Mouse (Mus musculus): Measurements from ENCODE around the gene Gm4791.

The Gm4791 gene

DNA sequence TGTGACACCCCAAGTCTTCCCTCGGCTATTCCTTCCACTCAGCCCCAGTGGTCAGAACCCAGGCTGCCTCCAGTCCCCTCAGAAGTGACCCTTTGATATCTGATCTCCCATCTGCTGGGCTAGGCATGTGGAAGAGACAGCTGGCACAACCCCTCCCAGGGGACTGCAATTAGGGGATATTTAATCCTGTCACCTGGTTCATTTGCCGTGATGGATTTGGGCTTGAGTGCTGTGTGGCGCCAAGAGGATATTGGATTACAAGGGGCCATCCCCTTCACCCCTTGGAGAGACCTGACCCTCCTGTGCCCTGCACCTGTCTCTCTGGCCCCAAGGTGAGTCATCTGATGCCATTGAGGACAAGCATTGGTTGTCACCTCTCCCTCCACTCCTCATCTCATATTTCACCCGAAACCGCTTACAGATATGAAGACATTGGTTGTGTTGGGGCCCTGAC, at the start of gene Gm4791:
Gene Gm4791 (plus strand): TSS at position 404 of the 454 bp plus-strand sequence.
- DNase-seq (ENCODE audit: low read depth, low spot score) = no peak

DNA sequence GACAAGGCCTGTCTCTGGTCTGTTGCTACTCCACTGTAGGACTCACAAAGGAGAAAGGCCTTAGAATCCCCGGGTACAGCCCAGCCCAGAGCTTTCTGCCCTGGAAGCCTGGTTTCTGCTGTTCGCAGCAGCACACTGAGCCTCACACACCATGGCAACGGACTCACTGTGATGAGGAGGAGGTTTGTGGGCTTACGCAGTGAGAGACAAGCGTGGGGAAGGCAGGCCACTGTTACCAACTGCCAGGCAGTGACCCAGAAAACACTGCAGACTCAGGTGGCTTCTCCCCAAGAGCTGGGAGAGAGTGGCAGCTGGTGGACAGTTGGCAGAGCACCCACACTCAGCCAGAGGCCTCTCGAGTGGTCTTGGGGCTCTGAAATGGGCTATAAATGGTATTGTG, 42.3 kb upstream of the Gm4791 start:
- DNase-seq (ENCODE audit: low read depth, low spot score) = no peak

DNA sequence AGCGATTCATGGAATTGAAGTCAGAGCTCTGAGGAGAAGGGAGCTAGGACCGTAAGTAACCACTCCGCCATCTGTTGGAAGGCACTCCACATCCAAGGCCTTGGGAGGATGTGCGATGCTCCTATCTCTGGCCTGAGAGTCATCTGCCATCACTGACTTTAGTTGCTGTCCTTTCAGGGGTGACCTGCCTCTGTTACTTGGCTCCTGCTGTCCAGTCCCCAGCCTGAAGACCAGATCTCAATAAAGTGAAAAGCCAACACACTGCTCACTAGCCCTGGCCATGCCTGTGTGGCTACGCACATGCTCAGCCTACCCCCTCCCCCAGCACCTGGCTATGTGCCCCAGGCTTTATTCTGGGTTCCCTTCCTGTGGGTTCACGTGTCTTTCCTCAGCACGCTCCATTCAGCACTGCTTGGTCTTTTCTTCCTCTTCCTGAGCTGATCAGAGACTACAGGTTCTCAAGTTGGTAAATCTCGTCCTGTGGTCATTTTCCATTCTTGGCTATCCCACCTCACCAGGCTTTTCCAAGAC, 41.1 kb upstream of the Gm4791 start:
- DNase-seq (ENCODE audit: low read depth, low spot score) = no peak

DNA sequence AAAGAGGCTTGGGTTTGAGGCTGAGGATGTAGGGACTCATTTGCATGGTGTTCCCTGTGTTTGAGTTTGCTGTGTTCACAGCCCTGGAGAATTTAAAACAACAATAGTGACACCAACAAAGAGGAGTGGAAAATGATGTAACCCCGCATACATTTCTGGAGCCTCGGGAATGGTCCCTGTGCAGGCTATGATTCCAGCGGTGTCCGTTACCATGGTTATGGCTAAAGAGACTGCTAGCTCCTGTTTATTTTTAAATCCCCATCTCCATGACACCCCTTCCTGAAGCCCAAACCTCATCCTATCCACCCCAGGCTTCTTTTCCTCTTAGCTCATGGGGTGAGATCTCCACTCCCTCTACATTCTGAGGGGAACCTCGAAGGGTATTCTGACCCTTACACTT, 32.5 kb upstream of the Gm4791 start:
- no peak for DNase-seq (ENCODE audit: low read depth, low spot score)

DNA sequence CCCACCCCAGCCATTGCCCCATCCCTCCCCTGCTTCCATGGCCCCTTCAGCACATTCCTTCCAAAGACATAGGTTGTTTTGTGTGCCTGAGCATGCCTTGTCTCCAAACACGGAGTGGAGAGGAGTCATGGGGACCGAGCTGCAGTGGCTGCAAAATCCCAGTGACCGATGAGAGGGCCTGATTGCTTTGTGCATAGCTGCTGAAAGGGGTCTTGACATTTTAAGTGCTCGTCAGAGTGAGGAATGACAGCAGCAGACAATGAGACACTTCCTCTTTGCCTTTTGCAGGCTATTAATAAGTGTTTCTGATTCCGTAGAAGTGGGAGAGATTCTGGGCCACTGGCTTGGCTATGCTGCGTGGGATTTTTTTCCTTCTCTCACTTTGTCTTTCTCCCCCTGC, 29.6 kb upstream of the Gm4791 start:
- no peak for DNase-seq (ENCODE audit: low read depth, low spot score)

DNA sequence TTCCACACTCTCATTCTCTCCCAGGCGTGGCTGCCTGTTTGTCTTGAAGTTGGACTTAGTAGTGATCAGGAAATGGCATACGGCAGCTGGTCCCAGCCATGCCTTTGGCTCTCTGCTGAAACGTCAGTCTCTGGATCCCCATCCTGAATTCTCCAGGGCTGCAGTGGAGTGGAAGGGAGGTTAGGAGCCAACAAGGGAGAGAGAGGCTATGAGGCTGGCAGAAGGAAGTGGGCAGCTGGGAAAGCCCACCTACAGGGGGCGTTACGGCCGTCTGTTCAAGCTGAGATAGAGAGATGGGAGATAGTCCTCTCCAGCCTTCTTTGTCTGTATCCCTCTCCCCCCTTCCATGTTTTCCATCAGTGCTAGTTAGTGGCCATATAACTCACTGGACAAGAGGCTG, 29.1 kb upstream of the Gm4791 start:
- no peak for DNase-seq (ENCODE audit: low read depth, low spot score)

DNA sequence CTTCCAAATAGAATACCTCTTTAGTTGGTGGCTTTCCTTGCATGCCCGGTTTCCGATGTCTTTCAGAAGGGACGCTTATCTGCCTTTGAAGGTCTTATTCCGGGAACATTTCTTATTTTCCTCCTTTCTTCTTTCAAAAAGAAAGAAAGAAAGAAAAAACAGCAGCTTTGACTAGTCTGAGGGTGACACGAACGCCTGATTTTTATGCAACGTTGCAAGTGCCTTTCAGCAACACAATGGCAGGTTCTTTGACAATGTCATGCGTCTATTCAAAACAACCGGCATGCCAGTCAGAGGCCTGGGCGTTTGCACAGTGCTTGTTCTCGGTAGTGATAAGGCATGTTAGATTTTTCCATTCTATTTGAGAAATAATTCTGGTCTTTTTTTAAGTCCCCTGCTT, 19.7 kb upstream of the Gm4791 start:
- no peak for DNase-seq (ENCODE audit: low read depth, low spot score)

DNA sequence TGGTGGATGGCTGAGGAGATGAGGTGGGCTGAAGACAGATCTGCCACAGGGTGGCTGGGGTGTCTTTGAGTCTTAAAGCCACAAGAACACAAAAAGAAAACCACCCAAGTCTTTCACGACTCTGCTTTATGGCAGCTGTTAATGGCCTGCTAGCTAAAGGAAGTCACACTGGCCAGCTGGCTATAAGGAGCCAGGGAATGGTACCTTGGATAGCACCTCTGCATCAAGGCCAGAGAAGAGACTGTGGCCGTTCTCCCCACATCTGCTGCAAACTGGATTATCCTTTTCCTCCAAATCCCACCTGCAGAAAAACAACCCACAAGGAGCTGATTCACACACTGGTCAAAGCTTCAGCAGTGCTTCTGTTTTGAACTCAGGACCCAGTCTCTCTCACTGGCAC, 18.4 kb upstream of the Gm4791 start:
- no peak for DNase-seq (ENCODE audit: low read depth, low spot score)

DNA sequence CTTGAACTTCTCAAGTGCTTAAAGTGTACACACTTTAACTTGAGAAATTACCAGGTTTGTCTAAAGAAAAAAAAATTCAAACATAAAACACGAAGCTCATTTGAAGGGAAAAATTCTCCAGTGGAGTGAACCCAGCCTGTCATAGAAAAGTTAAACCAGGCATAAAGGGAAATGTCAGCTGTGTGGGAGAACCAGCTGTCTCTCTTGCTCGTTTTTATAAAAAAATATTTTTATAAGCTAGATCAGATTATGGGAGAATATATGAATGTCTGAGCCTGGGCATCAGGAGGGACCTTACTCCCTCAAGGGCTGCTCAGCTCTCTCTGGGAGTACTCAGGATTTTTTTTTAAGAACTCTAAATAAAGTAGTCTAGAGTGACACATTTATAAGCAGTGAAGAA, 15.1 kb upstream of the Gm4791 start:
- DNase-seq (ENCODE audit: low read depth, low spot score) = no peak

DNA sequence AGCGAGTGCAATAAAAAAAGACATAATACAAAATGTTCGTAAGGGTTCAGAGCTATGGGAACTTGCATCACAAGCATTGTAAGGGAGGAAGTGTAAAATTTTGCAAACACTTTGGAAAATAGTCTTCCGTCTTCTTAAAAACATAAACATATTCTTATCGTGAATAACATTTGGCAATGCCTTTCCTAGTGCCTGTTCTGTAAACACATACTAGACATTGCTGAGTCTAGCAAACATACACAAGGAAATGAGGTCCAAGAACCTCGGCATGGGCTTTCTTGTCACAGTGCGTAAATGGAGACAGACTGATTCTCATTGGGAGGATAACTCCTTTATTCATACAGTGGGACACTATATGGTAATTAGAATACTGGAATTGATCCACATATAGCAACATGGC, 43.0 kb downstream of the Gm4791 start:
- no peak for DNase-seq (ENCODE audit: low read depth, low spot score)

Measured in CD4-positive, CD25-positive, alpha-beta regulatory T cell, adult 2 months (primary cell).